Mouse (Mus musculus) C2C12 (cell line): ENCODE results near the gene Tmem209. TPM values are rescaled to one million over a fixed set of nuclear protein-coding genes. Genes with fewer than 3 reads are reported as not detected.

ENCODE experiments used
- H3K27me3 ChIP-seq: one replicate; pipeline ENCODE4 v1.6.1; 2011; ENCODE audit not compliant: control insufficient read depth, insufficient read depth, insufficient read length
- H3K36me3 ChIP-seq: one replicate; pipeline ENCODE4 v1.6.1; 2011; ENCODE audit not compliant: control insufficient read depth, insufficient read depth
- H3K4me3 ChIP-seq: one replicate; pipeline ENCODE4 v1.5.1; 2011; ENCODE audit warnings: mild to moderate bottlenecking, control low read depth; ENCODE audit not compliant: poor library complexity, insufficient read depth, severe bottlenecking
- H3K79me2 ChIP-seq: one replicate; pipeline ENCODE4 v1.6.1; 2011; ENCODE audit not compliant: control insufficient read depth, insufficient read depth
- H3K79me3 ChIP-seq: one replicate; pipeline ENCODE4 v1.6.1; 2011; ENCODE audit warnings: low read depth, control low read depth
- H3ac ChIP-seq: one replicate; pipeline ENCODE3; 2011; ENCODE audit warnings: low read depth; ENCODE audit not compliant: control insufficient read depth, insufficient read length
- CEBPB ChIP-seq: IDR thresholded peaks from one replicate; pipeline ENCODE4 v1.6.1; 2011; ENCODE audit warnings: low read depth, mild to moderate bottlenecking, control low read depth, moderate library complexity
- CTCF ChIP-seq: IDR thresholded peaks from one replicate; pipeline ENCODE4 v1.5.1; 2011; ENCODE audit not compliant: control insufficient read depth, insufficient read depth, insufficient read length
- FOSL1 ChIP-seq: IDR thresholded peaks from one replicate; pipeline ENCODE4 v1.8.0; 2011; ENCODE audit warnings: mild to moderate bottlenecking, low read length; ENCODE audit not compliant: poor library complexity, insufficient read depth, severe bottlenecking
- MAX ChIP-seq: IDR thresholded peaks from one replicate; pipeline ENCODE4 v1.6.1; 2011; ENCODE audit warnings: mild to moderate bottlenecking, control low read depth
- MYOD1 ChIP-seq: IDR thresholded peaks from one replicate; pipeline ENCODE4 v1.6.1; 2011; ENCODE audit warnings: low read depth; ENCODE audit not compliant: control insufficient read depth, insufficient read length
- MYOG ChIP-seq: IDR thresholded peaks from one replicate; pipeline ENCODE4 v1.6.1; 2011; ENCODE audit not compliant: control insufficient read depth, insufficient read length; ENCODE audit errors: extremely low read depth
- USF1 ChIP-seq: IDR thresholded peaks from one replicate; pipeline ENCODE4 v1.6.1; 2011; ENCODE audit warnings: low read depth, mild to moderate bottlenecking, control low read depth, moderate library complexity
- polyA plus RNA-seq: library from polyadenylated mRNA; unstranded; fragments of >200 nt; fragmentation: generic; extraction: Trizol; gene quantifications from one replicate; pipeline ENCODE4 v1.2.1, GENCODE M21; 2012; ENCODE audit warnings: missing spikeins

The Tmem209 gene
- polyA plus RNA-seq, 1 experiment, result 19.5 TPM

DNA sequence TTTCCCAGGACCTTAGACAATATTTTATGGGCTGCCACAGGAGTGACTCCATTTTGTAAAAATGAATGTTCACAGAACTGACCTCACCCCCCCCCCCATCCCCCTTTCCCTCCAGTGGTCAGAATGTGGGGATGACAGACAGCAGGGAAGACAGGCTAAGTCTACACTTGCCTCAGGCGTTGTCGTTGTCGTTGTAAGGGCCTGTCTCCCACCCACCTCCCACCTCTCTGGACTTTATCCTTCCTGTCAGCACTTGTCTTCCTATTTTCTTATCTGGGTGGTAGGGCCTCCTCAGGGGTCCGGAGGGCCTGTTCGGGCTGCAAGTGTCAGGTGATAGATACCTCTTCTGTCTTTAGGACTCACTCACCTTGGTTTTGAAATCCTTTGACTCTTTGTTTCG, 32.7 kb upstream of the Tmem209 start:
- TF ChIP-seq FOSL1 (no peak), MYOD1 (no peak), MYOG (no peak), MAX (no peak), USF1 (no peak), CEBPB (no peak), CTCF (no peak)
- H3K79me3 ChIP-seq, result no peaks in the 10 kb centered on the region
- no peak overlapping the region for H3K4me3 ChIP-seq

DNA sequence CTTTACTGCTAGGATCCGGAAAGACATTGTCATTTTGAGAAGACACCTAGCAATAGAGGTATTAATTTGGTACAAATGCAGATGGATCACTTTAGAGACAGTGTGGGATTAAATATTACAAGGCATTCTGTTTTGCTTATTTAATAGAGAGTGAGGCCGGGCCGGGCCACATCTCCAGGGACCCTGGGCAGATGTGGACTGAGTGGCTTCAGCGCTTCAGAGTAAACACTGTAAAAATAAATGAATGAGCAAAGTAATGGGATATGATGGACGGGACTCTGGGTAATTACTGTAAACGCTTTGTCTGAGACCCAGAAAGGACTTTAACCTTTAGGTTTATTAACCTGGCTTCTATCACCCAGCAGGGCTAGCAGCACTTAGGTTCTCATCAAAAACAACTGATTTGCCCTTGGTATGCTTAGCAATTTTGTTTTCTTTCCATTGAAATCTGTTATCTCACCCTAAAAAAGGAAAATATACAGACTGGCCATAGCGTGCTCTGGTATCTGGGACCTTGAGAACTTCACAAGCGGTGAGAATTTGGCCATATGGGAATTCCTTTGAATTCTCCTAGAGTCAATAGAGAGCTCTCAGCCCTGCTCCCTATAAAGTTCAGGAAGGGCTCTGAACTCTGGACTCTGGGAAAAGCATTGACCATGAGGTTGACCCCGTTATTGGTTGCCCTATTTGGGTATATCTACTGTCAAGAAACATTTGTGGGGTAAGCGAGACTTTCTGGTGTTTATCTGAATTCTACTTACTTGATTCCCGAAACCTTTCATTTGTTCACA, 31.6 kb upstream of the Tmem209 start, which contains the start of gene Cpa2:
Cpa2 (plus strand) TSS at position 574 of the 791 bp plus-strand sequence.
- H3ac ChIP-seq, result no peak within 1 kb of the TSS
- no peaks in the 10 kb centered on the region for H3K36me3 ChIP-seq
- H3K27me3 ChIP-seq, result no peaks in the 10 kb centered on the region
- no peak for TF ChIP-seq FOSL1
- TF ChIP-seq USF1, result no peak
- TF ChIP-seq CTCF, result no peak
- no peak for TF ChIP-seq CEBPB
- no peak for TF ChIP-seq MYOG
- TF ChIP-seq MAX, result no peak
- TF ChIP-seq MYOD1, result no peak
- H3K4me3 ChIP-seq, result no peak within 1 kb of the TSS
- H3K79me3 ChIP-seq, result no peaks in the 10 kb centered on the region
- no peaks in the 10 kb centered on the region for H3K79me2 ChIP-seq

More for the DNA sequence above, 32.7 kb upstream of the Tmem209 start:
- Histone ChIP-seq H3K79me2 (no peaks in the 10 kb centered on the region), H3K36me3 (no peaks in the 10 kb centered on the region), H3ac (no peak overlapping the region), H3K27me3 (no peaks in the 10 kb centered on the region)

DNA sequence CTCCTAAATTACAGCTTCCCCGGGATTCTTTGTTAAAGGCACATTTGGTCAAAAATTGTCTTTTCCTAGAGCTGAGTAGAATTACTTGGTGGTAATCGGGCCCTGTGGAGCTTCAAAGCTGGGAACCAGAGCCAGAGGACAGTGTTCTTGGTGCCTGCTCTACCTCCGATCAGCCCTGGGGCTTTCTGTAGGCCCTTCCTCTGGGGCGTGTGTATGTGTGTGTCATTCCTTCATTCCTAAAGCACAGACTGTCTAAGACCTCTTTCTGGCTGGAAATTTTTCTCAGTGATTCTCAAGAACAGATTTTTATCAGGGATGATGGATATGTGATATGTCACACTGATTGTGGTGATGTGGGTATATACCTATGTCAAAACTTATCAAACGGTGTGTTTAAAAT, 29.2 kb upstream of the Tmem209 start:
- TF ChIP-seq CEBPB, result no peak
- TF ChIP-seq CTCF, result no peak
- no peak for TF ChIP-seq MAX
- no peak for TF ChIP-seq USF1
- TF ChIP-seq MYOD1, result no peak
- no peak for TF ChIP-seq FOSL1
- no peak for TF ChIP-seq MYOG
- Histone ChIP-seq H3K36me3 (no peaks in the 10 kb centered on the region), H3K79me2 (no peaks in the 10 kb centered on the region), H3K27me3 (no peaks in the 10 kb centered on the region), H3ac (no peak overlapping the region), H3K79me3 (no peaks in the 10 kb centered on the region), H3K4me3 (no peak overlapping the region)

DNA sequence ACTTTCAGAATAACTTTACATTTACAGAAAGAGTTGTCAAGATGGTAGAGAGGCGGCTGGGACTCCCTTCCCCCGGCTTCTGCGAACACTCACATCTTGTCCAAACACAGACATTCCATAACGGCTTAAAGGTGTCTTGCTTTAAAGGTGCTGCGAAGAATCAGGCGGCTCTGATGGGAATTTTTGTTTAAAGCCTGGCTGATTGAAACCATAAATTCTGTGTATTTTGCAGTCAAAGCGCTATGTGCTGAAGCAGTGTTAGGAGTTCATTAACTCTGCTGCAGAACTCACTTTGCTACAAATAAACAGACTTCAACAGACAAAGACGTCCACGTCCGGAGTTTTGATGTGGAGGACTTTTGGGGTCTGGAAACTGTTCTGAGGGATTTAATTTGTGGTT, 28.7 kb upstream of the Tmem209 start:
- no peaks in the 10 kb centered on the region for H3K79me2 ChIP-seq
- H3K79me3 ChIP-seq, result no peaks in the 10 kb centered on the region
- H3K4me3 ChIP-seq, result no peak overlapping the region
- TF ChIP-seq MAX (no peak), USF1 (no peak), FOSL1 (no peak), MYOG (no peak), MYOD1 (no peak), CTCF (no peak), CEBPB (no peak)
- no peaks in the 10 kb centered on the region for H3K27me3 ChIP-seq
- no peak overlapping the region for H3ac ChIP-seq
- no peaks in the 10 kb centered on the region for H3K36me3 ChIP-seq

GRCm38 (mm10) chr6:30535340-30535739, 25.8 kb upstream of the Tmem209 start:
- Histone ChIP-seq H3K27me3 (no peaks in the 10 kb centered on the region), H3K4me3 (no peak overlapping the region), H3ac (no peak overlapping the region), H3K79me2 (no peaks in the 10 kb centered on the region), H3K79me3 (no peaks in the 10 kb centered on the region), H3K36me3 (no peaks in the 10 kb centered on the region)
- TF ChIP-seq USF1 (no peak), CTCF (peak; percentile 44)

DNA sequence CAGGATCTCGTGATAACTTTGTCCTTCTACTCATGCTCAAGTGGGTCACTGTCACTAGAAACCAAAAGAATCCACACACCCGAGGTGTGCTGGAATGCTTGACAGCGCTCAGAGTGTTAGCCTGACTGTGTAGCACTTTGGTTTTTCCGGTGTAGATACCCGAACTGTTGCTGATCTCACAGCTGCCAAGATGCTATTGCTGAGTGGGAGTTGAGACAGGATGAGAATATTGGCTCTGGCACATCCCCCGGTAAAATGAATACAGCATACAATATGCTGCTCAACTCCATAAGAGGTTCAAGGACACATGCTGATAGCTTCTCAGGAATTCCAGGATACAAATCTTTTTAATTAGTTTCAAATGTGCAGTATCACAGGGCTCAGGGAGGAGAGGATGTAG, 19.2 kb upstream of the Tmem209 start:
- Histone ChIP-seq H3K79me2 (no peaks in the 10 kb centered on the region), H3K79me3 (no peaks in the 10 kb centered on the region), H3K27me3 (no peaks in the 10 kb centered on the region), H3ac (no peak overlapping the region), H3K36me3 (no peaks in the 10 kb centered on the region), H3K4me3 (no peak overlapping the region)
- TF ChIP-seq CEBPB (no peak), FOSL1 (no peak)
